In the genomic region with DNA sequence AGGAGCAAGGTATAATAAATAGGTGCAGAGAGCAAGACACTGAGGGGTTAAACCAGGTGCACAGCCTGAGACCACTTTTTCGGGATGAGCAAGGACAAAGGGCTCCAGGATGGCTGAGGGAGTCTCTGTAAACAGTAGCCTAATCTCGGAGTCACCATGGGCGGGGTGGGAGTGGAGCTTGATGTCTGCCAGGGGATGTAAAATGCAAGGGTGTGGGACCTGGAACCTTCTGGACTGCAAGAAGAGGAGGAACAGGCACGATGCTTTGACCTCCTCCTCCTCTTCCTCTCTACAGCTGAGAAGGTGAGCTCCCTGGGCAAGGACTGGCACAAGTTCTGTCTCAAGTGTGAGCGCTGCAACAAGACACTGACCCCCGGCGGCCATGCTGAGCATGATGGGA, we compare ENCODE assay signal across 9 mouse cellular contexts. TPM values are rescaled to one million over a fixed set of nuclear protein-coding genes. Genes with fewer than 3 reads are reported as not detected.
A peak's percentile ranks its signal among the peaks of the same experiment; 100 is the strongest.
DNase-seq lines count a peak whose midpoint lies in the region; ATAC-seq and TF ChIP-seq lines count a peak whose summit lies in the region.
"Had no signal": no experiment of that assay in that cellular context is flagged by ENCODE, and none has a peak within 500 bp of the region (broad histone marks: within the 10 kb centered on the region; RNA-seq: fewer than 3 reads in every experiment).

No protein-coding gene starts in this region.

- H3K4me1 ChIP-seq in thymus, adult 2 months (replicated peaks; ENCODE audit: control insufficient read depth, insufficient read depth, low read length), result peaks cover 27% of the 10 kb centered on the region
- H3K4me1 ChIP-seq in hindbrain, embryonic 11.5 days (replicated peaks; ENCODE audit: control insufficient read depth, insufficient read depth, low read length), result peaks cover 27% of the 10 kb centered on the region
- H3K4me1 ChIP-seq in lung, adult 2 months (ENCODE audit: control insufficient read depth, insufficient read depth, low read length), result peaks cover 43% of the 10 kb centered on the region

- no peaks in the 10 kb centered on the region for H3K36me3 ChIP-seq in thymus, adult 2 months (ENCODE audit: control insufficient read depth, insufficient read depth, low read length)
- H3K36me3 ChIP-seq in hindbrain, embryonic 11.5 days (ENCODE audit: control insufficient read depth, insufficient read depth, low read length), result no peaks in the 10 kb centered on the region; the same call in 1 of the 2 replicates

- no peak overlapping the region for H3K27ac ChIP-seq in thymus, adult 2 months (ENCODE audit: control insufficient read depth, insufficient read depth, low read length)
- H3K27ac ChIP-seq in hindbrain, embryonic 11.5 days (ENCODE audit: low read depth, low read length), result no peak overlapping the region
- H3K27ac ChIP-seq: liver, embryonic 14.5 days had no signal

- 72% methylated on average over 7 of the region's 7 CpGs for WGBS in thymus, adult 2 months
- WGBS in hindbrain, embryonic 11.5 days, result 63% methylated on average over 7 of the region's 7 CpGs
- whole genome bisulfite sequencing in lung, adult 2 months, result 20% methylated on average over 7 of the region's 7 CpGs

- no peak overlapping the region for H3K4me3 ChIP-seq in thymus, adult 2 months (ENCODE audit: control insufficient read depth, insufficient read depth, low read length)
- H3K4me3 ChIP-seq in hindbrain, embryonic 11.5 days (ENCODE audit: low read depth, low read length), result no peak overlapping the region
- peak overlapping the region; percentile 64 for H3K4me3 ChIP-seq in lung, adult 2 months (replicated peaks; ENCODE audit: extremely low read depth, low read depth, low read length)

- no peak for TF ChIP-seq CTCF in thymus, adult 2 months (IDR thresholded peaks at IDR 0.05; ENCODE audit: borderline replicate concordance, control insufficient read depth, extremely low read depth, insufficient read depth, low read length, poor library complexity)
- TF ChIP-seq CTCF in lung, adult 2 months (IDR thresholded peaks at IDR 0.05; ENCODE audit: insufficient read depth, low read length), result no peak

- H3K4me2 ChIP-seq in hindbrain, embryonic 11.5 days (replicated peaks; ENCODE audit: low read depth, low read length), result no peak overlapping the region

- H3K27me3 ChIP-seq in thymus, adult 2 months (ENCODE audit: control insufficient read depth, insufficient read depth, low read length), result no peaks in the 10 kb centered on the region; the same call in 1 of the 2 replicates
- no peaks in the 10 kb centered on the region for H3K27me3 ChIP-seq in hindbrain, embryonic 11.5 days (ENCODE audit: control insufficient read depth, insufficient read depth, low read length)

- no peak for TF ChIP-seq POLR2A in thymus, adult 2 months (IDR thresholded peaks at IDR 0.05; ENCODE audit: control insufficient read depth, extremely low read depth, insufficient read depth, low read length, poor library complexity)
- TF ChIP-seq POLR2A in lung, adult 2 months (IDR thresholded peaks at IDR 0.05; ENCODE audit: borderline replicate concordance, extremely low read depth, low read depth, low read length), result no peak

- no peaks in the 10 kb centered on the region for H3K9me3 ChIP-seq in hindbrain, embryonic 11.5 days (ENCODE audit: control insufficient read depth, low read length)

- peak overlapping the region; percentile 75; the same call in 1 of the 2 replicates for H3K9ac ChIP-seq in hindbrain, embryonic 11.5 days (ENCODE audit: low read depth, low read length)
- H3K9ac ChIP-seq: liver, embryonic 14.5 days had no signal

- peak; percentile 40 for DNase-seq in thymus, postnatal 4 days
- DNase-seq in thymus, adult 2 months, result no peak
- no peak for DNase-seq in hindbrain, embryonic 11.5 days (ENCODE audit: low spot score)
- peak; percentile 51 for DNase-seq in lung, adult 2 months
- no peak for DNase-seq in embryo, embryonic 10 days (ENCODE audit: low spot score)
- no peak for DNase-seq in left cerebral cortex, adult 8-10 months (ENCODE audit: low spot score in 2 of 2)

- ATAC-seq in hindbrain, embryonic 11.5 days (ENCODE audit: low FRiP score), result no peak
- ATAC-seq in granulocyte monocyte progenitor cell, adult 5-6 weeks (replicated peaks; ENCODE audit: poor library complexity, severe bottlenecking), result no peak
- ATAC-seq in frontal cortex, adult (ENCODE audit: low TSS enrichment), result no peak

RNA-seq across cellular contexts. Expression of a gene that starts 3.0 kb away (rescaled TPM):
- 904 and 1,218 TPM in 2 replicates for polyA plus RNA-seq in thymus, adult 2 months (2012; rRNA removed)
- polyA plus RNA-seq in hindbrain, embryonic 11.5 days (2014; fragmentation: Nextera tagmentation; extraction: Ambion mirVana), result 76.0 and 84.7 TPM in 2 replicates
- 746 and 1,492 TPM in 2 replicates for polyA plus RNA-seq in lung, adult 2 months (2012; rRNA removed)
- 161 and 242 TPM in 2 replicates for total RNA-seq in granulocyte monocyte progenitor cell, adult 5-6 weeks (2014; fragmentation: Nextera tagmentation)
- 84.6 and 103 TPM in 2 replicates for total RNA-seq in granulocyte monocyte progenitor cell, adult 5-6 weeks (2017)
- total RNA-seq in left cerebral cortex, adult 8-10 months (2022), result 10 to 100 TPM; 12.4 to 18.7 (median 16.3) TPM

RNA-seq across cellular contexts. Expression of a gene that starts 3.1 kb away (rescaled TPM):
- 95.9 and 282 TPM in 2 replicates for polyA plus RNA-seq in thymus, adult 2 months (2012; rRNA removed)
- 208 TPM in 2 replicates for polyA plus RNA-seq in hindbrain, embryonic 11.5 days (2014; fragmentation: Nextera tagmentation; extraction: Ambion mirVana)
- polyA plus RNA-seq in lung, adult 2 months (2012; rRNA removed), result 1,334 and 1,488 TPM in 2 replicates
- total RNA-seq in granulocyte monocyte progenitor cell, adult 5-6 weeks (2014; fragmentation: Nextera tagmentation), result not detected in 2 replicates
- 0.46 TPM in 1 of 2 replicates, not detected in the other for total RNA-seq in granulocyte monocyte progenitor cell, adult 5-6 weeks (2017)
- total RNA-seq in left cerebral cortex, adult 8-10 months (2022), result 100 to 1,000 TPM; 142 to 161 (median 148) TPM

RNA-seq across cellular contexts. Expression of a gene that starts 13.1 kb away (rescaled TPM):
- polyA plus RNA-seq in thymus, adult 2 months (2012; rRNA removed), result 96.2 and 125 TPM in 2 replicates
- polyA plus RNA-seq in hindbrain, embryonic 11.5 days (2014; fragmentation: Nextera tagmentation; extraction: Ambion mirVana), result 28.8 and 31.4 TPM in 2 replicates
- polyA plus RNA-seq in lung, adult 2 months (2012; rRNA removed), result 2.9 and 4.2 TPM in 2 replicates
- 6.5 and 11.1 TPM in 2 replicates for total RNA-seq in granulocyte monocyte progenitor cell, adult 5-6 weeks (2014; fragmentation: Nextera tagmentation)
- total RNA-seq in granulocyte monocyte progenitor cell, adult 5-6 weeks (2017), result 6.1 and 22.6 TPM in 2 replicates
- 1 to 10 TPM; 1.0 to 2.1 (median 1.6) TPM for total RNA-seq in left cerebral cortex, adult 8-10 months (2022)

RNA-seq across cellular contexts. Expression of a gene that starts 42.6 kb away (rescaled TPM):
- 47.6 and 60.9 TPM in 2 replicates for polyA plus RNA-seq in thymus, adult 2 months (2012; rRNA removed)
- polyA plus RNA-seq in hindbrain, embryonic 11.5 days (2014; fragmentation: Nextera tagmentation; extraction: Ambion mirVana), result 8.9 and 10.8 TPM in 2 replicates
- 0.52 and 0.60 TPM in 2 replicates for polyA plus RNA-seq in lung, adult 2 months (2012; rRNA removed)
- total RNA-seq in granulocyte monocyte progenitor cell, adult 5-6 weeks (2014; fragmentation: Nextera tagmentation), result 0.17 TPM in 1 of 2 replicates, not detected in the other
- total RNA-seq in granulocyte monocyte progenitor cell, adult 5-6 weeks (2017), result not detected in 2 replicates
- 10 to 100 TPM; 21.4 to 23.8 (median 23.1) TPM for total RNA-seq in left cerebral cortex, adult 8-10 months (2022)

RNA-seq across cellular contexts. Expression of a gene that starts 45.1 kb away (rescaled TPM):
- polyA plus RNA-seq in thymus, adult 2 months (2012; rRNA removed), result 163 and 208 TPM in 2 replicates
- polyA plus RNA-seq in hindbrain, embryonic 11.5 days (2014; fragmentation: Nextera tagmentation; extraction: Ambion mirVana), result 17.2 and 19.4 TPM in 2 replicates
- 77.4 and 85.3 TPM in 2 replicates for polyA plus RNA-seq in lung, adult 2 months (2012; rRNA removed)
- total RNA-seq in granulocyte monocyte progenitor cell, adult 5-6 weeks (2014; fragmentation: Nextera tagmentation), result 73.6 and 85.1 TPM in 2 replicates
- 21.0 and 27.6 TPM in 2 replicates for total RNA-seq in granulocyte monocyte progenitor cell, adult 5-6 weeks (2017)
- 10 to 100 TPM; 70.5 to 74.5 (median 71.6) TPM for total RNA-seq in left cerebral cortex, adult 8-10 months (2022)

Comparison
In these comparisons a context has a peak if more than half of its experiments do, and no peak if none do; other contexts are left out.
1. DNase-seq: peak in thymus, postnatal 4 days (single experiment) and lung, adult 2 months (single experiment); none in thymus, adult 2 months (single experiment), hindbrain, embryonic 11.5 days (single experiment), embryo, embryonic 10 days (single experiment) and left cerebral cortex, adult 8-10 months (0 of 2).